Mouse (Mus musculus): Measurements from ENCODE around the gene Myog. TPM values are rescaled to one million over a fixed set of nuclear protein-coding genes. Genes with fewer than 3 reads are reported as not detected.

Gene Myog
- 2.4 and 4.4 TPM in 2 replicates for polyA plus RNA-seq (2015; fragmentation: Nextera tagmentation; extraction: Ambion mirVana)

DNA sequence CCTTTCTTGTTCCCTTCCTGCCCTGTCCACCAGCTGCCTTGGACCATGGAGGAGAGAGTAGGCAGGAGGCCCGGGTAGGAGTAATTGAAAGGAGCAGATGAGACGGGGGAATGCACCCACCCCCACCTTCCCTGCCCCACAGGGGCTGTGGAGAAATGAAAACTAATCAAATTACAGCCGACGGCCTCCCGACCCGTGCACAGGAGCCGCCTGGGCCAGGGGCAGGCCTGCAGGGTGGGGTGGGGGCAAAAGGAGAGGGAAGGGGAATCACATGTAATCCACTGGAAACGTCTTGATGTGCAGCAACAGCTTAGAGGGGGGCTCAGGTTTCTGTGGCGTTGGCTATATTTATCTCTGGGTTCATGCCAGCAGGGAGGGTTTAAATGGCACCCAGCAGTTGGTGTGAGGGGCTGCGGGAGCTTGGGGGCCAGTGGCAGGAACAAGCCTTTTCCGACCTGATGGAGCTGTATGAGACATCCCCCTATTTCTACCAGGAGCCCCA is at the start of gene Myog:
Gene Myog, plus strand, starts transcription at position 392 of the 502 bp plus-strand sequence.
- H3K27me3 ChIP-seq (ENCODE audit: control insufficient read depth, insufficient read depth, low read depth, low read length), result no peaks in the 10 kb centered on the region
- H3K9ac ChIP-seq (ENCODE audit: low read depth, low read length), result no peak within 1 kb of the TSS
- 60% methylated on average over 11 of the region's 11 CpGs for WGBS (ENCODE audit: insufficient replicate concordance)
- no peak within 1 kb of the TSS for H3K4me2 ChIP-seq (ENCODE audit: low read depth, low read length)
- no peak for ATAC-seq (ENCODE audit: low read depth)
- no peaks in the 10 kb centered on the region for H3K36me3 ChIP-seq (ENCODE audit: control insufficient read depth, insufficient read depth)
- no peaks in the 10 kb centered on the region for H3K4me1 ChIP-seq (ENCODE audit: control insufficient read depth, low read depth, low read length)
- no peaks in the 10 kb centered on the region for H3K9me3 ChIP-seq (replicated peaks; ENCODE audit: control insufficient read depth, low read length)
- H3K27ac ChIP-seq (ENCODE audit: low read length), result no peak within 1 kb of the TSS
- H3K4me3 ChIP-seq (ENCODE audit: low read depth, low read length), result no peak within 1 kb of the TSS

DNA sequence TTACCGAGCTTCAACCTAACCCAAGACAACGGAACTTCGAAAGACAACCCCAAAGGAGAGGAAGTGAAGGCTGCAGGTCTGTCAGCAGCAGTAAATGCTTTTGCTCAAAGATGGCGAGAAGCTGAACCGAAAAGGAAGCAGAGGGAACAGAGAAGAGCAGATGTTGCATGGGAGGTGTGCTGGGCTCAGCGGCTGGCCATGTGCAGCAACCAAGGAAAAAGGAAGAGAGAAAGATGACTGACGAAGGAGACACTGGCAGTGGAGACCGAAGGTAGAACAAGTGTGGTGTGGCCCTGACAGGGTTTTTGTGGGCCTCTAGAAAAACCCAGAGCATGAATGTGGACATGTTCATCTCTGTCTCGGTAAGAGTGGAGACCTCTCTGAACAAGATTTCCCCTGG is 49.1 kb upstream of the Myog start:
- Histone ChIP-seq H3K9ac (ENCODE audit: low read depth, low read length) (no peak overlapping the region), H3K4me2 (ENCODE audit: low read depth, low read length) (no peak overlapping the region), H3K36me3 (ENCODE audit: control insufficient read depth, insufficient read depth) (no peaks in the 10 kb centered on the region), H3K27ac (ENCODE audit: low read length) (no peak overlapping the region), H3K4me3 (ENCODE audit: low read depth, low read length) (no peak overlapping the region), H3K27me3 (ENCODE audit: control insufficient read depth, insufficient read depth, low read depth, low read length) (peaks cover 3% of the 10 kb centered on the region), H3K9me3 (replicated peaks; ENCODE audit: control insufficient read depth, low read length) (no peaks in the 10 kb centered on the region), H3K4me1 (ENCODE audit: control insufficient read depth, low read depth, low read length) (peaks cover 3% of the 10 kb centered on the region)
- WGBS (ENCODE audit: insufficient replicate concordance), result 44% methylated on average over 9 of the region's 9 CpGs
- no peak for ATAC-seq (ENCODE audit: low read depth)

DNA sequence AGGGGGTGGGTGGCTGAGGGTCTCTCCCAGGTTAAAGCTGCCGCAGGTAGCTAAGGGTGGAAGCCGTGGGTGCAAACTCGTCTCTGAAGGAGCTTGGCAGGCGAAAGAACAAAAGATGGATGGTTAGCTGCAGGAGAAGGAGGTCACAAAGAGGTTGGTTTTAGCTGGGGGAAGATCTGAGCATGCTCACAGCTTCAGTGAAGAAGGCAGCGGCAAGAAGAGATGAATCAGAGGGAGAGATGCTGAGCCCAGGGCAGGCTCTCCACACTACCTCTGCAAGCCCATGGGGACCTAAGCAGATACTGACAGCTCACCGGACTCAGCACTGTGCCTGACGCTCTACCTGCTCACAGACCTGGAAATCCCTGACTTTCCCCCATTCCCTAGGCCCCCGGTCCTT is 48.5 kb upstream of the Myog start:
- Histone ChIP-seq H3K4me1 (ENCODE audit: control insufficient read depth, low read depth, low read length) (peaks cover 3% of the 10 kb centered on the region), H3K27me3 (ENCODE audit: control insufficient read depth, insufficient read depth, low read depth, low read length) (no peaks in the 10 kb centered on the region; the same call in 1 of the 2 replicates), H3K27ac (ENCODE audit: low read length) (no peak overlapping the region), H3K9ac (ENCODE audit: low read depth, low read length) (no peak overlapping the region), H3K36me3 (ENCODE audit: control insufficient read depth, insufficient read depth) (no peaks in the 10 kb centered on the region), H3K9me3 (replicated peaks; ENCODE audit: control insufficient read depth, low read length) (no peaks in the 10 kb centered on the region), H3K4me3 (ENCODE audit: low read depth, low read length) (no peak overlapping the region), H3K4me2 (ENCODE audit: low read depth, low read length) (no peak overlapping the region)
- WGBS (ENCODE audit: insufficient replicate concordance), result 63% methylated on average over 8 of the region's 8 CpGs
- no peak for ATAC-seq (ENCODE audit: low read depth)

GRCm38 (mm10) chr1:134242286-134242685 is 47.5 kb upstream of the Myog start:
- H3K4me2 ChIP-seq (ENCODE audit: low read depth, low read length), result no peak overlapping the region
- H3K27me3 ChIP-seq (ENCODE audit: control insufficient read depth, insufficient read depth, low read depth, low read length), result no peaks in the 10 kb centered on the region
- WGBS (ENCODE audit: insufficient replicate concordance), result 43% methylated on average over 2 of the region's 2 CpGs

GRCm38 (mm10) chr1:134243505-134243904 is 46.3 kb upstream of the Myog start:
- Histone ChIP-seq H3K36me3 (ENCODE audit: control insufficient read depth, insufficient read depth) (no peaks in the 10 kb centered on the region), H3K4me2 (ENCODE audit: low read depth, low read length) (no peak overlapping the region), H3K27me3 (ENCODE audit: control insufficient read depth, insufficient read depth, low read depth, low read length) (no peaks in the 10 kb centered on the region), H3K4me1 (ENCODE audit: control insufficient read depth, low read depth, low read length) (no peaks in the 10 kb centered on the region; the same call in none of the 2 replicates), H3K9me3 (replicated peaks; ENCODE audit: control insufficient read depth, low read length) (no peaks in the 10 kb centered on the region), H3K4me3 (ENCODE audit: low read depth, low read length) (no peak overlapping the region), H3K27ac (ENCODE audit: low read length) (no peak overlapping the region), H3K9ac (ENCODE audit: low read depth, low read length) (no peak overlapping the region)
- ATAC-seq (ENCODE audit: low read depth), result no peak
- 44% methylated on average over 6 of the region's 6 CpGs for WGBS (ENCODE audit: insufficient replicate concordance)

More at GRCm38 (mm10) chr1:134242286-134242685, 47.5 kb upstream of the Myog start:
- ATAC-seq (ENCODE audit: low read depth), result peak; percentile 14; the same call in 1 of the 2 replicates
- no peak overlapping the region for H3K4me3 ChIP-seq (ENCODE audit: low read depth, low read length)
- H3K9ac ChIP-seq (ENCODE audit: low read depth, low read length), result no peak overlapping the region
- H3K9me3 ChIP-seq (replicated peaks; ENCODE audit: control insufficient read depth, low read length), result no peaks in the 10 kb centered on the region
- H3K36me3 ChIP-seq (ENCODE audit: control insufficient read depth, insufficient read depth), result no peaks in the 10 kb centered on the region
- peak overlapping the region; percentile 59 for H3K27ac ChIP-seq (ENCODE audit: low read length)
- H3K4me1 ChIP-seq (ENCODE audit: control insufficient read depth, low read depth, low read length), result no peaks in the 10 kb centered on the region; the same call in none of the 2 replicates

DNA sequence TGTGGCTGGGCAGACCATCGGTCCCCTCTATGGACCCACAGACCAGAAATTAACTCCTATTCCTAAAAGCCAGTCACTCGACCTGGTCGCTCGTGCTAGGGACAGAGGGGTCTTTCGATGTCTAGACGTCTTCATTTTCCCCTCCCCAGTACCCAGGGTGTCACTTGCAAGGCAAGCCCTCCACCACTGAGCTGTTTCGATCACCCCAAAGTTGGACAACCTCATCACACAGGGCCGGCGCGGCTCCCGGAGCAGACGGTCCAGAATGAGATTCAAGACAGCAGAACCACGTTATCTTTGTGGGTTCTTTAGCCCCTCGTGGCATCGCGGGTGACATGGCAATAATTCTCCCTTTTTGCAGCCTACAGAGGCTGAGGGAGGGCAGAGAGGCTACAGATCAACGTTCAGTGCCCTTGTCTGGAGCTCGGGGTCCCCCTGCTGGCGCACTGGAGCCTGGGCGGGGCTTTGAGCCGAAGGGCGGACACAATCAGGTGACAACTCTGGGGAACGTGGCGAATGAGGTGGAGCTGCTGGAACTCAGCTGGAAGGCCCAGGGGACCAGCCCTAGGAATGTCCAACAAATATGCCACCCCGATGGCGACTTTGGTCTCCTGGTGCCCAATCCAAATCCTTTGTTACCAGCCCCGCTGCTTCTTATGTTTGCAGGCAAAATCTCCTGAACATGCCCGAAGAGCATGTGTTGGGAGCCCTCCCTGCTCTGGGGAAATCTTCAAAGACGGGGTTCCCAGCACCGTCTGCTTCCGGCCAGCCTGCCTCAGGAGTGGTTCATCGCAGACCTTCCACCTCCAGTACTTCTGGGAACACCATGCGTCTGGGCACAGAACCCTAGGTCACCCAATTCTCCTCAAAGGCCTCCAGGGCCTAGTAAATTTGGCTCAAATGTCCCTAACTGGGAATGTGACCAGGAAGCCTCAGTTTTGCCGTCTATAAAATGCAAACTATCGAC is 45.6 kb upstream of the Myog start:
- WGBS (ENCODE audit: insufficient replicate concordance), result 23% methylated on average over 35 of the region's 35 CpGs
- peak; percentile 77 for ATAC-seq (ENCODE audit: low read depth)
- H3K36me3 ChIP-seq (ENCODE audit: control insufficient read depth, insufficient read depth), result no peaks in the 10 kb centered on the region
- no peak overlapping the region for H3K4me2 ChIP-seq (ENCODE audit: low read depth, low read length)
- no peak overlapping the region for H3K9ac ChIP-seq (ENCODE audit: low read depth, low read length)
- H3K4me1 ChIP-seq (ENCODE audit: control insufficient read depth, low read depth, low read length), result no peaks in the 10 kb centered on the region
- no peaks in the 10 kb centered on the region for H3K9me3 ChIP-seq (replicated peaks; ENCODE audit: control insufficient read depth, low read length)
- H3K4me3 ChIP-seq (ENCODE audit: low read depth, low read length), result no peak overlapping the region
- H3K27me3 ChIP-seq (ENCODE audit: control insufficient read depth, insufficient read depth, low read depth, low read length), result no peaks in the 10 kb centered on the region
- H3K27ac ChIP-seq (ENCODE audit: low read length), result no peak overlapping the region

GRCm38 (mm10) chr1:134245004-134245717 is 44.6 kb upstream of the Myog start:
- Histone ChIP-seq H3K4me1 (ENCODE audit: control insufficient read depth, low read depth, low read length) (no peaks in the 10 kb centered on the region), H3K4me2 (ENCODE audit: low read depth, low read length) (no peak overlapping the region), H3K27ac (ENCODE audit: low read length) (no peak overlapping the region), H3K9me3 (replicated peaks; ENCODE audit: control insufficient read depth, low read length) (no peaks in the 10 kb centered on the region), H3K36me3 (ENCODE audit: control insufficient read depth, insufficient read depth) (no peaks in the 10 kb centered on the region), H3K9ac (ENCODE audit: low read depth, low read length) (no peak overlapping the region), H3K4me3 (ENCODE audit: low read depth, low read length) (no peak overlapping the region), H3K27me3 (ENCODE audit: control insufficient read depth, insufficient read depth, low read depth, low read length) (no peaks in the 10 kb centered on the region)
- no peak for ATAC-seq (ENCODE audit: low read depth)
- WGBS (ENCODE audit: insufficient replicate concordance), result 66% methylated on average over 14 of the region's 14 CpGs

- WGBS (ENCODE audit: insufficient replicate concordance), result 45% methylated on average over 4 of the region's 4 CpGs
- H3K27ac ChIP-seq (ENCODE audit: low read length), result no peak overlapping the region
Measured at GRCm38 (mm10) chr1:134246590-134246989, 43.2 kb upstream of the Myog start.

More at GRCm38 (mm10) chr1:134246590-134246989, 43.2 kb upstream of the Myog start:
- H3K4me3 ChIP-seq (ENCODE audit: low read depth, low read length), result no peak overlapping the region
- no peaks in the 10 kb centered on the region for H3K4me1 ChIP-seq (ENCODE audit: control insufficient read depth, low read depth, low read length)
- no peaks in the 10 kb centered on the region for H3K27me3 ChIP-seq (ENCODE audit: control insufficient read depth, insufficient read depth, low read depth, low read length)
- no peak for ATAC-seq (ENCODE audit: low read depth)
- H3K4me2 ChIP-seq (ENCODE audit: low read depth, low read length), result no peak overlapping the region
- H3K9ac ChIP-seq (ENCODE audit: low read depth, low read length), result no peak overlapping the region
- H3K36me3 ChIP-seq (ENCODE audit: control insufficient read depth, insufficient read depth), result no peaks in the 10 kb centered on the region
- H3K9me3 ChIP-seq (replicated peaks; ENCODE audit: control insufficient read depth, low read length), result no peaks in the 10 kb centered on the region

Data from liver, embryonic 16.5 days (tissue).